Mouse (Mus musculus) lung, embryonic 16.5 days (tissue): ENCODE measurements around the gene Ssh3. TPM values are rescaled to one million over a fixed set of nuclear protein-coding genes. Genes with fewer than 3 reads are reported as not detected.

Experiments
- ATAC-seq: fragments of 200-750 bp; cut with Nextera tagmentation; 2 replicates; pipeline ENCODE4 v1.8.0; 2017; ENCODE audit warnings: low read depth, mild to moderate bottlenecking, moderate library complexity
- H3K27ac ChIP-seq: fragments of 300-500 bp; sonication (generic); 2 replicates; pipeline ENCODE4 v1.5.1; 2014; ENCODE audit warnings: mild to moderate bottlenecking, control low read depth, low read length
- H3K27me3 ChIP-seq: fragments of 300-500 bp; sonication (generic); 2 replicates; pipeline ENCODE4 v1.6.1; 2014; ENCODE audit warnings: low read depth, low read length, mixed read lengths; ENCODE audit not compliant: control insufficient read depth, insufficient read depth
- H3K36me3 ChIP-seq: fragments of 300-500 bp; sonication (generic); 2 replicates; pipeline ENCODE4 v1.6.1; 2014; ENCODE audit warnings: low read length; ENCODE audit not compliant: control insufficient read depth, insufficient read depth
- H3K4me1 ChIP-seq: fragments of 300-500 bp; sonication (generic); replicated peaks from 2 replicates; pipeline ENCODE4 v1.6.1; 2014; ENCODE audit warnings: low read length, mixed read lengths; ENCODE audit not compliant: control insufficient read depth, insufficient read depth
- H3K4me2 ChIP-seq: fragments of 300-500 bp; sonication (generic); 2 replicates; pipeline ENCODE4 v1.6.1; 2014; ENCODE audit warnings: low read depth, low read length, control low read depth
- H3K4me3 ChIP-seq: fragments of 300-500 bp; sonication (generic); 2 replicates; pipeline ENCODE4 v1.5.1; 2014; ENCODE audit warnings: mild to moderate bottlenecking, low read length, control low read depth
- H3K9ac ChIP-seq: fragments of 300-500 bp; sonication (generic); 2 replicates; pipeline ENCODE4 v1.6.1; 2014; ENCODE audit warnings: low read length, control low read depth
- H3K9me3 ChIP-seq: fragments of 300-500 bp; sonication (generic); 2 replicates; pipeline ENCODE4 v1.6.1; 2016; ENCODE audit warnings: low read length; ENCODE audit not compliant: control insufficient read depth
- WGBS: fragments of 180-500 bp; shearing (Covaris S2); extraction: QIAGEN DNeasy Blood & Tissue Kit; methylation state at CpG from one replicate; pipeline ENCODE4 v1.1.7; 2014; 5-methylcytosine and 5-hydroxymethylcytosine counted together
- polyA plus RNA-seq: library from polyadenylated mRNA; unstranded; fragments of >200 nt; fragmentation: Nextera tagmentation; extraction: Ambion mirVana; gene quantifications from 2 replicates; pipeline ENCODE4 v1.2.1, GENCODE M21; 2015

The Ssh3 gene
- polyA plus RNA-seq, 1 experiment from 2014 or later: 21.5 TPM

GRCm38 (mm10) chr19:4234548-4234947 lies 34.4 kb downstream of the Ssh3 start:
- no peak overlapping the region for H3K9ac ChIP-seq
- H3K27ac ChIP-seq: no peak overlapping the region
- H3K4me1 ChIP-seq: peaks cover 11% of the 10 kb centered on the region
- H3K4me2 ChIP-seq: no peak overlapping the region
- no peaks in the 10 kb centered on the region for H3K9me3 ChIP-seq
- H3K36me3 ChIP-seq: no peaks in the 10 kb centered on the region
- ATAC-seq: no peak
- no peak overlapping the region for H3K4me3 ChIP-seq
- no peaks in the 10 kb centered on the region for H3K27me3 ChIP-seq
- 59% methylated on average over 4 of the region's 4 CpGs for WGBS

GRCm38 (mm10) chr19:4232651-4233050 lies 36.3 kb downstream of the Ssh3 start:
- no peaks in the 10 kb centered on the region; the same call in 1 of the 2 replicates for H3K27me3 ChIP-seq
- H3K36me3 ChIP-seq: no peaks in the 10 kb centered on the region
- no peak overlapping the region; the same call in 1 of the 2 replicates for H3K4me3 ChIP-seq
- H3K4me2 ChIP-seq: peak overlapping the region; percentile 90
- H3K4me1 ChIP-seq: peaks cover 16% of the 10 kb centered on the region
- peak overlapping the region; percentile 95; the same call in 1 of the 2 replicates for H3K27ac ChIP-seq
- ATAC-seq: no peak
- WGBS: 80% methylated on average over 7 of the region's 7 CpGs
- H3K9ac ChIP-seq: peak overlapping the region; percentile 74
- no peaks in the 10 kb centered on the region for H3K9me3 ChIP-seq

DNA sequence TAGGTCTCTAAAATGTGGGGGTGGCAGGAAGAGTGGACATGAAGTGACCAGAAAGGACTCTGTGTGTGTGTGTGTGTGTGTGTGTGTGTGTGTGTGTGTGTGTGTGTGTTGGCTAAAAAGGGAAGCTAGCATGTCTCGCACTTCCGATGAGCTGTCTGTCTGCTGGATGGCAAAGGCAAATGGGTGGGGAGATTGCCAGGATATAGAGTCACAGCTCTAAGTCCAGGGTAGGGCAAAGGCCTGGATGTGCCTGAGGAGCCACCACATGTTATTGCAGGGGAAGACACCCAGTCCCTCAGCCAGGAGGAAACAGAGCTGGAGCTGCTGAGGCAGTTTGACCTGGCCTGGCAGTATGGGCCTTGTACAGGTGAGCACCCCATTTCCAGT lies 36.8 kb downstream of the Ssh3 start:
- peak overlapping the region; percentile 95 for H3K27ac ChIP-seq
- H3K4me1 ChIP-seq: peaks cover 19% of the 10 kb centered on the region
- WGBS: 9% methylated on average over 2 of the region's 2 CpGs
- H3K4me3 ChIP-seq: peak overlapping the region; percentile 67
- peak overlapping the region; percentile 74 for H3K9ac ChIP-seq
- H3K9me3 ChIP-seq: no peaks in the 10 kb centered on the region
- no peaks in the 10 kb centered on the region for H3K36me3 ChIP-seq
- ATAC-seq: peak; percentile 27
- H3K4me2 ChIP-seq: peak overlapping the region; percentile 90
- H3K27me3 ChIP-seq: no peaks in the 10 kb centered on the region; the same call in 1 of the 2 replicates

DNA sequence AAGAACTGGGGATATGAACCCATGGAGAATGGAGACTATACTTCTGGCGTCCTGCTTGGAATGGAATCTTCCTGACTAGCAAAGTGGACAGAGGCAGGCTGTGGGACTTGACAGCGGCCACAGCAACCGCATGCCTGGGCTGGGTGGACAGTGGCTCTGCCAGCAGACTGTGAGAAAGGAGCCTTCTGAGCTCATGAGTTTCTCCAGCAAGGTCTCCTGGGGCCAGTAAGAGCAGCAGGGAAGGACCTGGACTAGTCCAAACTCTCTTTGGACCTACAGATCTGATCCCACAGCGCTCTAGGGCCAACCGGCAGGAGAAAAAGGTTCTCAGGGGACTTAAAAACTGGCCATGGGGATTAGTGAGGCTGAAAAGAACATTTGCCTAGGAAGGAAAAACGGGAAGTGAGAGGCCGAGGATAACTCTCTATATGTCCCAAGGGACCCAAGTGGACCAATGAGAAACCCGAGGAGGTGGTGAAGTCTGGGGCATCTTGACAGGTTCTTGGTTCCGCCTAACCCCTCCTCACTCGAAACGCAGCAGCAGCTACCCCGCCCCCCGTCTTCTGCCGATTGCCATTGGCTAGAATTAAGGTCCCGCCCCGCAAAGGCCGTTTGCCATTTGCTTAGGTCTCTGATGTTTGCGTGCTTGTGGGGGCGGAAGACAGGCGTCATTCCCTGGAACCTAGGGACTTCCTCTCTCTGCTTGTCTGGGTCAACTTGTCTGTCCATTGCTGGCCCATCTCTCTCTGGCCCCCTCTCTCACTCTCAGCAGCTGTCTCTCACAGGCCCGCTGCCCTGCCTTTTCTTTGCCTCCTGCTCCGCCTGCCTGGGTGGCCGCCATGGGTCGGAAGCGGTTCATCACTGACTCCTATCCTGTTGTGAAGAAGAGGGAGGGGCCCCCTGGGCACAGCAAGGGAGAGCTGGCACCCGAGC lies 37.5 kb downstream of the Ssh3 start, which contains the start of gene Pold4:
Gene Pold4, plus strand, starts transcription at position 647 of the 933 bp plus-strand sequence.
- Histone ChIP-seq H3K4me1 (peaks cover 19% of the 10 kb centered on the region), H3K36me3 (no peaks in the 10 kb centered on the region), H3K4me2 (peak within 1 kb of the TSS; percentile 90), H3K9me3 (no peaks in the 10 kb centered on the region), H3K9ac (peak within 1 kb of the TSS; percentile 74), H3K27me3 (no peaks in the 10 kb centered on the region; the same call in 1 of the 2 replicates), H3K27ac (peak within 1 kb of the TSS; percentile 95), H3K4me3 (peak within 1 kb of the TSS; percentile 67)
- 10% methylated on average over 26 of the region's 26 CpGs for WGBS
- peak; percentile 93 for ATAC-seq

- 69% methylated on average over 8 of the region's 8 CpGs for WGBS
- no peak overlapping the region for H3K27ac ChIP-seq
These were observed 38.6 kb downstream of the Ssh3 start for GRCm38 (mm10) chr19:4230415-4230814.

DNA sequence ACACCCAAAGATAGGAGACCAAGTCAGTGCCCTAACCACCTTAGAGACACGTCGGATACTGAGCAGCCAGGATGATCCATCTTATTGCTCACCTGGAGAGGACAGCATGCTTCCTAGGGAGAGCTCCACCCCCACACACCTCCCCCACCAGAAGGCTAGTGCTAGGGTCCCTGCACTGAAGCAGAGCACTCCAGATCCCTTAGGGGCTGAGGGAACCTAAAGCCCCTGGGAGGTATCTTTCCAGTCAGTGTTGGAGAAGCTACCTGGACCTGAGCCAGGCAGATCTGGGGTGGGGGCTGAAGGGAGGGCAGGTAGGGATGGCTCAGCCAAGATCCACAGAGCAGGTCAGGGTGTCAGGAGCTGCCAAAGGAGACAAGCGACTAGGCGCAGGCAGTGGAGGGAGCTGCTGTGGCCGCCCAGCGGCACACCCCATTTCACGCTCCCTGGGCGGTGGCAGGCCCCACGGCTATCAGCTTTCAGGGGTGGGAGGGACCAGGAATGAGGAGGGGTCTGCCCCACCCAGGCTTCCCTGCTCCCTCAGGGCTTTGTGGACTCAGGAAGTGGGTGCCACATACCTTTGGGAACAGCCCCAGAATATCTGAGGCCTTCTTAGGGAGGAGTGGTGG lies 39.4 kb downstream of the Ssh3 start:
- Histone ChIP-seq H3K9me3 (no peaks in the 10 kb centered on the region), H3K36me3 (no peaks in the 10 kb centered on the region), H3K4me1 (peaks cover 19% of the 10 kb centered on the region), H3K27me3 (no peaks in the 10 kb centered on the region; the same call in 1 of the 2 replicates), H3K27ac (no peak overlapping the region), H3K4me2 (no peak overlapping the region), H3K4me3 (no peak overlapping the region), H3K9ac (no peak overlapping the region)
- no peak for ATAC-seq
- 48% methylated on average over 6 of the region's 9 CpGs for WGBS

More at GRCm38 (mm10) chr19:4230415-4230814, 38.6 kb downstream of the Ssh3 start:
- no peak for ATAC-seq
- H3K9ac ChIP-seq: no peak overlapping the region
- H3K4me3 ChIP-seq: no peak overlapping the region
- H3K9me3 ChIP-seq: no peaks in the 10 kb centered on the region
- H3K4me1 ChIP-seq: peaks cover 19% of the 10 kb centered on the region
- no peaks in the 10 kb centered on the region; the same call in 1 of the 2 replicates for H3K27me3 ChIP-seq
- no peaks in the 10 kb centered on the region for H3K36me3 ChIP-seq
- H3K4me2 ChIP-seq: no peak overlapping the region

- H3K27ac ChIP-seq: no peak overlapping the region
- no peak overlapping the region for H3K4me3 ChIP-seq
- no peak overlapping the region for H3K9ac ChIP-seq
- H3K4me2 ChIP-seq: no peak overlapping the region
- H3K36me3 ChIP-seq: no peaks in the 10 kb centered on the region
- peaks cover 19% of the 10 kb centered on the region for H3K4me1 ChIP-seq
- no peaks in the 10 kb centered on the region; the same call in 1 of the 2 replicates for H3K27me3 ChIP-seq
- H3K9me3 ChIP-seq: no peaks in the 10 kb centered on the region
- 71% methylated on average over 4 of the region's 4 CpGs for WGBS
- ATAC-seq: no peak
These were observed 40.1 kb downstream of the Ssh3 start for GRCm38 (mm10) chr19:4228891-4229290.

- Histone ChIP-seq H3K4me1 (peaks cover 19% of the 10 kb centered on the region), H3K27me3 (no peaks in the 10 kb centered on the region; the same call in 1 of the 2 replicates), H3K4me3 (no peak overlapping the region), H3K27ac (peak overlapping the region; percentile 1; the same call in 1 of the 2 replicates), H3K9me3 (no peaks in the 10 kb centered on the region), H3K4me2 (peak overlapping the region; percentile 16; the same call in 1 of the 2 replicates), H3K9ac (peak overlapping the region; percentile 24; the same call in 1 of the 2 replicates), H3K36me3 (no peaks in the 10 kb centered on the region)
- 9% methylated on average over 8 of the region's 8 CpGs for WGBS
- peak; percentile 32; the same call in 1 of the 2 replicates for ATAC-seq
These were observed 40.9 kb downstream of the Ssh3 start for GRCm38 (mm10) chr19:4227894-4228678.
